Mouse (Mus musculus) heart, adult 2 months (tissue): ENCODE data around the gene Igsf21.

Experiments used
- CTCF ChIP-seq: fragments of 200-600 bp; IDR thresholded peaks from 2 replicates; pipeline ENCODE4 v1.8.1; 2022; ENCODE audit warnings: antibody characterized with exemption, mild to moderate bottlenecking, moderate library complexity
- EP300 ChIP-seq: fragments of 200-500 bp; IDR thresholded peaks from 2 replicates; pipeline ENCODE4 v1.6.1; 2011; ENCODE audit warnings: low read depth, low read length, control low read depth; ENCODE audit not compliant: insufficient read depth
- POLR2A ChIP-seq: fragments of 200-500 bp; IDR thresholded peaks from 2 replicates; pipeline ENCODE4 v1.6.1; 2011; ENCODE audit warnings: mild to moderate bottlenecking, low read depth, low read length, control low read depth; ENCODE audit not compliant: insufficient read depth

DNA sequence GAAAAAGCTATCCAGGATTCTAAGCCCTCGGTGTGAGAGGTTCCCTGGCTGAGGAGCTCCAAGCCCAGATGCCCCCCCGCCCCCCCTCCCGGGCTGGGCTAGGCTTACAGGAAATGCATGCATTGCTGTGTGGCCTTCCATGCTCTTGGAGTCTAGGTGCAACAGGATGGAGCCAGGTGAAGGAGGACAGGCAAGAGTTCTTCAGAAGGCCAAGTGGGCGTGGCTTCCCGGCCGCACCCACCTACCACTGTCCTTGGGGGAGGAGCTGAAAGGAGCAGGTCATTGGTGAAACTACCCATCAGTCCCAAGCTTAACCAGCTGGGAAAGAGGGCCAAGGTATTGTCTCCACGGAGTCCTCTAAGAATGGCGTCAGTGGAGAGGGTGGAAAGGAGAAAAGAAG, 1.8 kb upstream of the Igsf21 start:
- no peak for TF ChIP-seq CTCF
- TF ChIP-seq EP300: no peak
- no peak for TF ChIP-seq POLR2A
